Mouse (Mus musculus) embryo, embryonic 10.5 days (tissue): ENCODE measurements around the gene Pde7b.

ENCODE experiments used
- DNase-seq: peaks from one replicate; pipeline ENCODE4 v3.0.0-alpha.2; 2015; ENCODE audit warnings: low spot score

The Pde7b gene

DNA sequence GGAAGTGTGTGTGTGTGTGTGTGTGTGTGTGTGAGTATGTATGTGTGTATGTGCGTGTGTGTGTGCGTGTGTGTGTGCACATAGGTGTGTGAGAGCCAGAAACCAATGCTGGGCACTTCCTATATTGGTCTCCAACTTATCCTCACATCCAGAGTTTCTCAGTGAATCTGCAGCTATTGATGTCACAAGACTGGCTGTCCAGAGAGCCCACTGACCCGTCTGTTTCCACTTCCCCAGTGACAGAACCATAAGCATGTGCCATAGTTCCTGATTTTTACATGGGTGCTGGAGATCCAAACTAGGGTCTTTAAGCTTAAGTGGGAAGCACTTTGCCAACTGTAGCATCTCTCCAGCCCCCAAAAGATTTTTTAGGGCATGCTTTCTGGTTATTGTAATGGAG lies 71.6 kb downstream of the Pde7b start:
- DNase-seq = no peak

DNA sequence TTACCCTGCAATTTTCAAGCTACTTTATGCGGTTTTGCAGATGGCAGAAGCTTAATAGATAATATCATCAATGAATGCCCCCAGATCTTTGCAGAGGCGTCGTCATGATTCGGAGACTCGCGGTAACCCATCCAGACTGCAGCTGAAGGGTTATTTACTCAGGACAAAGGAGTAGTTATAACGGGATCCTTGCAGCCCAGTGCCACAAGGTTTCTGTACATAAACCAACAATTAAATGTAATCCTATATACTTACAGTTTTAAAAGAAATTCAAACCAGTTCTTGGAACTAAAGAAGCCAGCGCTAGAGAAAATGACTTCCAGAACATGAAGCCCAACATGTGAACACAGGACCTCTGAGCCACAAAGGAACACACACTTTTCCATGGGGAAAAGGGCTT lies 88.5 kb downstream of the Pde7b start:
- DNase-seq = no peak

DNA sequence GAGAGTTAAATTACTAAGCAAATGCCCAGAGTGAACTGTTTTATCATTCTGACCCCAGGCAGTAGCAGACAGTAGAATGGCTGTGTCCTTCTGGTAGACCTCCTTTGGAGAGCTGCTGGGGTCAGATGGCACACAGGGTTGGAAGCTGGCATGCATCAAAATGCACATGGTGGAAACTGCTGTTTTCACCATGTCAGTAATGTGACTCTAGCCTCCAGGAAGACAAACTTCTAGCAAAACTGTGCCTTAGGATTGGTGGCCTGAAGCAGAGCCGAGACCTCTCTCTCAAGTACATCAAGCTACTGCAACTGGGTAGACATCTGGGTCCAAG lies 91.8 kb downstream of the Pde7b start:
- peak; percentile 21 for DNase-seq

DNA sequence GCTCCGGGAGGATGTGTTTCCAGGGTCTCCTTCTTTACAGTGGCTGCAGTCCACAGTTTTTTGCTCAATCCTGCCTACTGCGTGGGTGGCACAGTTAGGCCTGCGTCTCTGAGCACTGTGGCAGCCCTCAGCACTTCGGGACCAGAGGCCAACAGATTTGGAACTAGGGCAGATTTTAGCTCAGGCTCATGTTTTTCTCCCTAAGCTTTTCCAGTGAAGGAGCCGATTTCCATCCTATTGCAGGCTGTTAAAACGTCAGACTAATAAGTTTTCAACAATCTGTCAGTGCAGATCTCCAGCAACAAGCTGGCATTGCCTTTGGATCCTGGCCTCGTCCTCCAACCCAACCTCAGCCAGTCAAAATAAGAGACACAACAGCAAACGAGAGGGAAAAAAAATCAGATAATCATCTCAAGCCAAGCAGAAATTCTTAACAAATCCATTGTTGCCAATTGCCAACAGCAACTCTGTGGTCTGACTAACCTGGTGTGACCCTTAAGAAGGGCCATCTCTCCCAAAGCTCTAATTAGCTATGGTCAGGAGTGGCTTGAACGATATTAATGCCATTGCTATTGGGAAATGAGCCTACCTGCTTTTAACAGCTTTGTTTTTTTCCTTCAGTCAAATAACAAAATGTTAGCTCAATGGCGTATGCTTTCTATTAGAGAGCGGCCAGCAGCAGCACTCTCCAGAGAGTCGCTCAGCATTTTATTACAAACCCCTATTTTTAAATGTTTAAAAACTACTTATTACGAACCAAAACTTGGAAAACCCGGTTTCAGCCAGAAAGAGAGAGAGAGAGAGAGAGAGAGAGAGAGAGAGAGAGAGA lies 92.4 kb downstream of the Pde7b start:
- DNase-seq = no peak

DNA sequence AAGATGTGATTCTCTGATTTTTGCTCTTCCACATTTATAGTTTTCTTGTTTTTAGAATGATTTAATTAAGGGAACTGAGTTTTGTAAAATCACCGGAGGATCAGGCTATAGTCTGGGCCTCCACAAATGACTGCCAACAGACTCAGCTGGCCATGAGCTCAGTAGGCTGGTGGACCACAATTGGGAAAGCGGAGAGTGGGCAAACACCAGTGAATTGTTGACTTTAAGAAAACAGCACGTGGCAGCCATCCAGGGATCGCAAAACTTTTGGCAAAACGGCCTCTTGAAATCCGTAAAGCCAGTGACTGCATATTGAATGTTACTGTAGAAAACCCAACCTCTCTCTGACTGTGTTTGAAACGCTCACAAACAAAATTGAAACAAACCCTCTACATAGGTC lies 94.8 kb downstream of the Pde7b start:
- no peak for DNase-seq

DNA sequence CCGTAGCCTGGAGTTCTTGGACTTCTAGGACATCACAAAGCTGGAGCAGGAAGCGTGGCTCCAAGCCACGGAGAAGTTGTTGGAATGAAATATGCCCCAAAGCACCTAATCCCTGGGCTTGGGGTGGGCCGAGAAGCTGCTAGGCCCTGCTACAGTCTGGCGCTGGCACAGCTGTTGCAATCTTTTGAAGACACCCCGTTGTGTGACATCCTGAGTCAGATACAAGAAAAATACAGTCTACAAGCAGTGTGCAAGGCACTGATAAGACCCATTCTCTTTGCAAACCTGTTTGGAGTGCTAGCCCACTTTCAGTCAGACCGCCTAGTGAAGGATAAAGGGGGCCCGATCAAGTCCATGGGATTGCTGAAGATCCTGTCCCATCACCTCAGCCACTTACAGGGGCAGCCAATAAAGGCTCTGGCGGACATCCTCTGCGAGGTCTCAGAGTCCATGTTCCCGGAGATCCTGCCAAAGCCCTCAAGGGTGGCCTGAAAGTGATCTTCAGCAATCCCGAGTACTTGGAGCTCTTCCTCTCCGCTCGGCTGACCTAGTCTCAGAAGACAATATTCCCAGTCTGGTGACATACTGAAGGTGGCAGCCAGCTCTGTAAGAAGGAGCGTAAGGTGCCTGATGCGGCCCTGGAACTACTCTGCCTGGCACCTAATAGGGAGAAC lies 99.0 kb downstream of the Pde7b start:
- no peak for DNase-seq

DNA sequence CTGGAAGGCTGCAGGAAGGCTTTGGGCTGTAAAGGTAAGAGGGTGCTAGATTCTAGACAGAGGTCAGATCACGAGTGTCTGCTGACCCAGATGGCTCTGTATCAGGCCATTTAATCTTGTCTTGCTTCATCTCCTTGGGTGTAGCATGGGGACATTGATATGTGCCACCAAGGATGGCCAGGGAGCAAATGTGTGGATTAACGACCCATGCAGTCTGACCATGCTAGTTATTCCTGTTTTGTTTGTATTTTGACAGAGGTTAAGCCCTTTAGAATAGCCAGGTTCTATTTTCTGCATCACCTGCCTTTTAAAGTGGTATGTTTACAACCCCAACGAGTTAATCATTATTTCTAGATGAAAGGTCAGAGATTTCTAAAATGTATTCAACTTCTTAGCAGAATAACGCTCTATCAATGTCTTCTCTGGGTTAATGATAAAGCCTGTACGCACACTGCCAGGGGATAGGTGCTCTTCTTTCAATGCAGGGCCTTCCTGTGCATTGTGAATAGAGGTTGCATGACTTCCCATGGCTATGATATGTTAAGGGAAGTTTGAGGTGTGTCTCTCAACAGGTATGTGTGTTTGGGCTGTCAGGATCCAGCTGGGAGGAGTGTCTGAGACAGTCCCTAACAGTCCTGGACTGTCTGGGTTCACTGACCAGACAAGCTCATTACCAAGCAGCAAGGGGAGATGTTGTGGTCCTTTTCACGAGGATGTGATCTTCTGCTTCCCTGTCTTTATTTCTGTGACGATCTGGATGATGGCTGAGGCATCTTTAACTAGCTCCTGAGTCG lies 103.0 kb downstream of the Pde7b start:
- DNase-seq = no peak

DNA sequence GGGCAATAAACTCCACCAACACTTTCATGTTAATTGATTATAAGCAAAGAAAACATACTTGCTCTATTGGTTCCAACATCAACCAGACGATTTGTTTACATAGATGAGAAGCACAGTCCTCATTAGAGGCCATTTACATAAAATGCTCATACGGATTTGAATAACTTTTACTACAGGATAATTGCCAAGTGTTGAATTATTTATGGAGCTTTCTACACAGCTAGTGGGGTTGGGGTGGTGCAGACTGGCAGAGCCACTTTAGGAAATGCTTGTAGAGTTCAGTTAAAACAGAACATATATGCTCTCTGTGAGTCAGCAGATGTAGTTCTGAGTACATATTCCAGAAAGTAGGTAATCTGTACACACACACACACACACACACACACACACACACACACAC lies 118.9 kb downstream of the Pde7b start:
- DNase-seq = no peak

DNA sequence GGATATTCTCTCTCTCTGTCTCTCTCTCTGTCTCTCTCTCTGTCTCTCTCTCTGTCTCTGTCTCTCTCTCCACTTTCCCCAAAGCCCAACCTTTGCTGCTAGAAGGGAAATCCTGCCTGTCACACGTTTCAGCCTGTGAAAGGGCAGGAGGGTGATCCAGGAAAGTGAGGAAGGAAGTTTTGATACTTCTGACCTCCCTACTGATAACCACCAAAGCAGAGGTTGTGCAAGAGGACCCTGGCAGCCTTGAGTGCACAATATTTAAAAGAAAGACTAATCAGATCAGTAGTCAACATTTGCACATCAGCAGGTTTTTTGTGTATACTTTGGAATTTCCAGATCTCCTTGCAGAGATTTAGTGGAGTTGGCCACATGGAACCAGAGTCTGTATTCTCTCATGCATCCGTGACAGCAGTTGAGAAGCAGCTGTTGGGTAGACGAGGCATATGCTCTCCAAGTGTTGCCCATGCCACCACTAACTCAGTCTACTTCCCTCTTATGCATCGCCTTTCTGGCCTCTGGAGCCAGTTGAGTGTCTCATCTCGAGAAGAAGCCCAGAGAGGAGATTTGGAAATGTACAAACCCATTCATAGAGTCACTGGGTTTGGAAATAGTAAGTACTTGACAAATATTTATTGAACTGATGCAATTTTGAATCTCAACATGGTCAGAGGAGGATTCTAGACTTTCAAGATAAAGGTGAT lies 129.6 kb downstream of the Pde7b start:
- DNase-seq = no peak

DNA sequence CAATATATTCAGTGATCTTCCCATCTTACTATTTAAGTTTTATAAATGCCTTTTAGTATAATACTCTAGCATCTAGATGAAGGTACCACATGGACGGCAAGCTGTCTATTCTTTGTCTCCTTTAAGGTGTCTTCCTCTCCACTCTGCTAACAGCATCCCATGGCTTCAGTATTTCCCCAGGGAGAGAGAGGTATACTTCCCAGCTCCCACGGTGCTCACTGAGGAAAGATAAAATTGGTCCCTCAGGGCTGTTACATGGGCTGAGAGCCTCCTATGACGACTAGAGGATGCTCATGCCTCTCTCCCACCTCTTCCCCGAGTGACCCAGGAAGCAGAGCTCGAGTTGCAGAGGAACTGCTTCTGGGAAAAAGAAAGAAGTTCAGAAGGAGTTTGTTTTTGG lies 130.9 kb downstream of the Pde7b start:
- no peak for DNase-seq

DNA sequence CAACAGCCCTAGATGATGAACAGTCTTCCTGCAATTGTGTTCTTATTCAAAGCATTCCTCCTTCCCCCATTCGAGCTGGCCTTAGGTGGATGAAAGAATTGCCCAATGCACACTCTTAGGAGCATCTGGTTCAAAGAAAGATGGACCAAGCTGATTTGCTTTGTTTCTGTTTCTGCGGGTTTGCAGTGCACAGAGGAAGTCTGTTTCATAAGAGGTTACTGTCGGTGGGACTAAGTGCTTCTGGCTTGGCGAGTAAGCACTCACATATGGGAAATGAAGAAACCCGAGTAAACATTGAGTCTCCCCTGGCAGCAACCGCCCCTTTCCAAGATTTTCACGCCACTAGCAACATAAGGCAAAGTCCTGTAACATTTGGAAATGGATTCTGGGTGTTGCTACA lies 134.8 kb downstream of the Pde7b start:
- peak; percentile 6 for DNase-seq

DNA sequence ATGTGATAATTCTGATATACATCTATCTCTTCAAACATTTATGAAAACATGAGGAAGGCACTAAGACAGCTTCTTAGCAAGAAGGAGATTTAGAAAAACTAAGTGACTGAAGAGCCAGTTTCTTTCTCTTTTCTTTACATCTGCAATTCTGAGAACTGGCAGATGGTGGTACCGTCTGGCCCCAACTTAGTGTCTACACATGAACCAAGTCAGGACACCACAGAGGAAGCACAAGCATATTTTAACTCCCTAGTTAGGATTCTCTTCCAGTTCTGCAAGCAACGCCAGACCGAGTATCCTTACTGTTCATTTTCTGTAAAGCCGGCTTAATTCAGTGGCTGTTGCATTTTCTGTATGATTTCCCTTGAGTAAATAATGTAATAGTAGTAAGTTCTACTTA lies 138.9 kb downstream of the Pde7b start:
- no peak for DNase-seq

DNA sequence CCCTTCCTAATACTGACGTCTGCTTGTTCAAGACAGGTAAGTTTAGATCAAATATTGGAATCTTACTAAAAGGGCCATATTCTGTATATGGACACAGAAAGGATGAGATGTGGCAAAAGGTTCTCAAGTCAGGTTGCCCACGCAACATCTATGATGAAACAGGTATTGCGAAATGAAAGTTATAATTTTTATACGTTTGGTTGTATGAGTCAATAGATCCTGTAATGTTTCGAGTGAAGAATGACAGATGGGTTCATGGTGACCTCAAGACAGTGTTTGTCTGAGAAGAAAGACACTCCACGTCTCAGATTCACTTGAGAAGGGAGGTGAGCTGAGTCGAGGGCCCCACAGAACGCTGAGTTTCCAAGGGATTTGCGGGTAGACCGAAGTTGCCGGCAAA lies 149.9 kb downstream of the Pde7b start:
- no peak for DNase-seq

DNA sequence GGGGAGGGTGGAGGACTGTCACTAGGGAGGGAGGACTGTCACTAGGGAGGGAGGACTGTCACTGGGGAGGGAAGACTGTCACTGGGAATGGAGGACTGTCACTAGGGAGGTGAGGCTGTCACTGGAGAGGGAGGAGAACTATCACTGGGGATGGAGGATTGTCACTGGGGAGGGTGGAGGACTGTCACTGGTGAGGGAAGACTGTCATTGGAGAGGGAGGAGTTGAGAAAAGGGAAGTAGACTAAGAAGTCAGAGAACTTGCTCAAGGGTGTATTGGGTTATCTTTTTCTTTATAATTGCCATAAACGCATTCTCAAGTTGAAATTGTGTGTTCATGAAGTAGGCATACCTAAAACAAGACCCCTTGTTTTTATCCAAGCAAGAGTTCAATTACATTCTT lies 150.5 kb downstream of the Pde7b start:
- no peak for DNase-seq

DNA sequence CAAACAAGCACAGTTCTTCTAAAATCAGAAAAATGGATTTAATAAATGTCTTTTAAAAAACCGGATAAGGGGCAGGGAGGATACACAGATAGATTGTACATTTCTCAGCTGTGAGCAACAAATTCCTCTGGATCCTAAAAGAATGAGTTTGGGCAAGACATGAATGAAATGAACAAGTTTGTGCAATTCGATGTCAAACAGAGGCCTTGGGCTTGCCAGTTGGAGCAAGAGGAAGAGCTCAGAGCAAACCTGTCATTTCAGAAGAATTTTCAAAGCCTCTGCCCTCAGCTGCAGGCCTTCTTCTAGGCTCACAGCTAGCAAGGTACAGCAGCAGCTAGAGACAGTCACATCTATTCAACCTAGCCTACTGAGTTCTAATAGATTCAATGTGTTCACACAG lies 153.4 kb downstream of the Pde7b start:
- no peak for DNase-seq

DNA sequence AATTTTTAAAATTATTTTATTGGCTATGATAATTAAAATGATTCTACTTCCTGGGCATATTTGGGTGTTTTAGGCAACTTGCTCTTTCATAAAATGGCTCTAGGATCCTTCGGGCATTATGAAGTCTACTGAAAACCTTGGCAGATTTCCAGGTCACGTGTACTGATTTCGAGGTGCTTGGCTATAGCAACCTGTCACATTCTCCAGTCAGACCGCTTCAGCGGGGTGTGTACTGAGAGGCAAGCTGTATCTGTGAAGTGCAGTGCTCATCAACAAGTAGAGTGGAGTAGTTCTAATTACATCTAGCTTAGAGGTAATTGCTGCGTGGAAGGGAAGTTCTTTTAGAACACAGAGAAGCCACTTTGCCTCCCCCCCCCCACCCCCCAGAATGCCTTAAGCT lies 156.2 kb downstream of the Pde7b start:
- no peak for DNase-seq

DNA sequence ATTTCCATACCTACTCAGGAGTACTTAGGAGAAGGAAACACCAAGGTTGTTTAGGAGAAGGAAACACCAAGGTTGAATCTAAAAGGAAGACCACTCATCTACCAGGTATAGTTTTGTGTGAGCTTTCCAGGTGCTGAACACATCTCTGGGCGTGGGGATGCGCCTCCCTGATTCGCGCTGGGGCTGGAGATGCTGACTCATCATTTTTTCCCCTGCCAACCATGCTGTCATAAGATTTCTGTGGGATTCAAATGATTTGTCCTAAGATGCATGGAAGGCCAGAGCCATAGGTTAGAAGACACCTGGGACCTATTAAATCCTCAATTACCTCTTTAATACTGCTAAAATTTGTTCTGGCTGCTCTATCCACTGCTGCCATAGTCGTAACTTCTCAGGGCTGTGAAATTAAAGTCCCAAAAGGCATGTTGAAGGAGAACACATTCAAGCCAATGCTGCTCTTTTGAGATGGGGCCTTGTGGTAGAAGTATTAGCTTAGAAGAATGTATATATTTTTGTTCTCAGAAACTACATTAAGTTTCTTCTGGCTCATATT lies 157.1 kb downstream of the Pde7b start:
- DNase-seq = no peak

DNA sequence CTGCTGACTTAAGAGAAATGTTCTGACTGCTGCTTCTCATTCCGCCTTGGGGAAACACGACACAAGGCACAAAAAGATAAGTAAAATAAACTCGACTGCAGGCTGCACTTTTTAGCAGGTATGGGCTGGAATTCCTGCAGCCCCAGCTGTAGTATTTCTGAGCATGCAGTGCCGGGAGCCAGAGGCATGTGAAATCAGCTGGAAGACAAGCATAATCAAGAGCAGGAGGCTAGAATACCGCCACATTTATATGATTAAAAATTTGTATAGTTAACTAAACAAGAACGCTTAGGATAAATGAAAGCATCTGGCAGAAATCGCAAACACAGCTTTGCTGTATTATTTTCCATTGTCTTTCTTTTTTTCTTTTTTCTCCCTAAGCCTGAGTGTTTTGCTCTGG lies 168.4 kb downstream of the Pde7b start:
- DNase-seq = peak; percentile 6

DNA sequence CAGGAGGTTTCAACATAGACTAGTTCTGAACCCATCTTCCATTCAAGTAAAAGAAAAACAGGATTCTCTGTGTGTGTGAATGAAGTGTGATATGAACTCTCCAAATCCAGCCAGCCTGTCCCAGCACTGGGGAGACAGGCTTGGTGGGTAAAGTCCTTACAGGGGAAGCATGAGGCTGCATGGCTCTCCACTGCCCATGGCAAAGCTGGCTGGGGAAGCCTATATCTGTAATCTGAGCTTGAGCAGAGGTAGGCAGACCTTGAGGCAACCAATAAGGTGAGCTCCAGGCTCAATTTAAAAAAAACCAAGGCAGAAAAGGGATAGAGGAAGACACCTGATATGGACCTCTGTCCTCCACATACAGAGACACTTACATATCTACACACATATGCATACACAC lies 173.5 kb downstream of the Pde7b start:
- DNase-seq = no peak

DNA sequence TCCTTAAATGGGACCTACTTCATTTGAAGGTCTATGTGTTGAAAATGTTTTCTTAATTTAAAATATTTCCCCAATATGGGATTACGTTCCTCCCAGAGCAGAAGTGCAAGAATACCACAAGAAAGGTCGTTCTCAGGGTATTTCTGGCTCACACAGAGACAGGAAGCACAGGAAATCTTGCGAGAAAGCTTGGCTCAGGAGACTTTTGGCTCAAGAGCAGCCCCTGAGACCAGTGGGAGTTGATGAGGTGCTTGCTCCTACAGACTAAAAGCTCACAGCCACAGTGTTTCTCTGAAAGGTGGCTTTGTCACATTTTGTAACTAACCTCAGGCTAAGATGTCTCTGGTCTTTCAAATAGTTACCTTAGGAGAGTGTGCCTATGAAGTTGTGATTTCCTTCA lies 174.1 kb downstream of the Pde7b start:
- DNase-seq = no peak

DNA sequence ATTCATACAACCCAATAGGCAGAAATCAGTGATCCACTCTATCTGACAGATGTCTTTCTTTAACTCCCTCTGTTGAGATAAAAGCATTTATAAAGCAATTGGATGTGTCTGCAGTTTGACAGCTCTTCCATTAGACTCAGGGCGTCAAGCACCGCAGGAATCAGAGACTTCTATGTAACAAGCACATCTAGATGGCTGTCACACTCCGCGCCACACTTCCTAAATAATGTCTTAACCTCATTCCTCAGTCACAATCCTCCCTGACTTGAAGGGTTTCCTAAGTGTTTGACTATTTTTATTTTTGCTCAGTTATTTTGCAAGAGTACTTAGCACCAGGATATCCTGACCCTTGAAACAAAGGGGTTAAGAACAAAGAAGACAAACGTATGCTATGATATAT lies 174.7 kb downstream of the Pde7b start:
- no peak for DNase-seq
